Comparison of ENCODE assay signal across 11 mouse cellular contexts in the genomic region with DNA sequence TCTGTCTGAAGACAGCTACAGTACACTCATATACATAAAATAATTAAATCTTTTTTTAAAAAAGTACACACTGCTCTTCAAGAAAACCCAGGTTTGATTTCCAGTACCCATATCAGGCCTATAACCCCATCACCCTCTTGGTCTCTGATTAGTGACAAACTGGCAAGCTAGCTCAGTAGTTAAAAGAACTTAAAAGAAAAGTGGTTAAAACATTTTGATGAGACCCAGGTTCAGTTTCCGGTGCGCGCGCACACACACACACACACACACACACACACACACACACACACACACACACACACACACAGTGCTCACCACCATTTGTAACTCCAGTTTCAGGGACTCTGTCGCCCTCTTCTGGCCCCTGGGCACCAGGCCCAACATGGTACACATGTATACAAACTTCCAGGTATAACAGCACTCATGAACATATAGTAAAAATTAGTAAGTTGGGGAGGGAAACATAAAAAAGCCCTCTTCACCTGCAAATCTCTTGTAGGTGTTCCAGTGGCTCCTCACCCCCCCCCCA. TPM values are rescaled to one million over a fixed set of nuclear protein-coding genes. Genes with fewer than 3 reads are reported as not detected.
DNase-seq lines count a peak whose midpoint lies in the region; ATAC-seq and TF ChIP-seq lines count a peak whose summit lies in the region.
"Had no signal": no experiment of that assay in that cellular context is flagged by ENCODE, and none has a peak within 500 bp of the region (broad histone marks: within the 10 kb centered on the region; RNA-seq: fewer than 3 reads in every experiment).

No protein-coding gene starts in this region.

- TF ChIP-seq EP300 in liver, embryonic 14.5 days (IDR thresholded peaks at IDR 0.05; ENCODE audit: low read depth): no peak

- no peak overlapping the region for H3K27ac ChIP-seq in intestine, postnatal 0 days (ENCODE audit: low read depth, low read length)
- H3K27ac ChIP-seq in intestine, embryonic 15.5 days: no peak overlapping the region
- no peak overlapping the region for H3K27ac ChIP-seq in liver, embryonic 14.5 days
- H3K27ac ChIP-seq: forebrain, embryonic 12.5 days; midbrain, embryonic 12.5 days had no signal

- peak; percentile 69 for DNase-seq in 416B (ENCODE audit: low read depth)
- DNase-seq in liver, embryonic 14.5 days (ENCODE audit: low read depth in 3 of 3, low spot score in 3 of 3): peak in 1 of 3 experiments; percentile 36
- no peak for DNase-seq in c-Kit-positive CD71-positive TER-119-positive erythroid progenitor cells, embryonic 14.5 days (ENCODE audit: low spot score)
- DNase-seq in left cerebral cortex, adult 11 months (ENCODE audit: low spot score): no peak
- DNase-seq: kidney, adult 18-20 months had no signal

- TF ChIP-seq CTCF in intestine, postnatal 0 days (IDR thresholded peaks at IDR 0.05; ENCODE audit: low read depth): peak; percentile 78
- TF ChIP-seq CTCF in E14TG2a.4 (conservative IDR thresholded peaks at IDR 0.05; ENCODE audit: low read length): peak; percentile 37
- TF ChIP-seq CTCF in liver, embryonic 14.5 days (IDR thresholded peaks at IDR 0.05; ENCODE audit: low read depth): peak; percentile 84

- no peak for ATAC-seq in intestine, postnatal 0 days
- no peak for ATAC-seq in intestine, embryonic 15.5 days
- ATAC-seq in liver, embryonic 14.5 days (ENCODE audit: insufficient read depth): no peak
- no peak for ATAC-seq in megakaryocyte-erythroid progenitor cell, adult 5-6 weeks (replicated peaks; ENCODE audit: low FRiP score, low TSS enrichment, poor library complexity, severe bottlenecking)

- WGBS in intestine, postnatal 0 days: 80% methylated on average over 5 of the region's 5 CpGs
- 72% methylated on average over 5 of the region's 5 CpGs for WGBS in intestine, embryonic 15.5 days
- WGBS in liver, embryonic 14.5 days (ENCODE audit: insufficient replicate concordance): 59% methylated on average over 5 of the region's 5 CpGs

- H3K9ac ChIP-seq in intestine, postnatal 0 days (ENCODE audit: low read depth, low read length): no peak overlapping the region
- no peak overlapping the region for H3K9ac ChIP-seq in intestine, embryonic 15.5 days
- H3K9ac ChIP-seq in liver, embryonic 14.5 days (replicated peaks): no peak overlapping the region
- H3K9ac ChIP-seq: forebrain, embryonic 12.5 days; midbrain, embryonic 12.5 days had no signal

- peaks cover 6% of the 10 kb centered on the region; the same call in 1 of the 2 replicates for H3K4me1 ChIP-seq in intestine, postnatal 0 days (replicated peaks; ENCODE audit: control insufficient read depth, insufficient read depth, low read length)
- H3K4me1 ChIP-seq in intestine, embryonic 15.5 days (replicated peaks): peaks cover 5% of the 10 kb centered on the region
- H3K4me1 ChIP-seq in E14TG2a.4 (replicated peaks; ENCODE audit: low read depth, low read length): peaks cover 61% of the 10 kb centered on the region
- H3K4me1 ChIP-seq in liver, embryonic 14.5 days (replicated peaks; ENCODE audit: control insufficient read depth in 2 of 2, insufficient read depth in 2 of 2, low read length in 1 of 2): peaks cover 2 to 4% of the 10 kb centered on the region in 2 experiments; a peak in 3 of 4 replicates

- no peaks in the 10 kb centered on the region for H3K9me3 ChIP-seq in intestine, postnatal 0 days (ENCODE audit: control insufficient read depth)
- 0 out of 2 replicates have a peak, but pooled peaks cover 3% of the 10 kb centered on the region for H3K9me3 ChIP-seq in intestine, embryonic 15.5 days
- H3K9me3 ChIP-seq in E14TG2a.4 (ENCODE audit: low read length): no peaks in the 10 kb centered on the region
- no peaks in the 10 kb centered on the region for H3K9me3 ChIP-seq in liver, embryonic 14.5 days (ENCODE audit: control insufficient read depth, low read length)
- H3K9me3 ChIP-seq: forebrain, embryonic 12.5 days; midbrain, embryonic 12.5 days had no signal

- H3K4me3 ChIP-seq in intestine, postnatal 0 days (ENCODE audit: low read depth, low read length): no peak overlapping the region
- no peak overlapping the region for H3K4me3 ChIP-seq in intestine, embryonic 15.5 days (replicated peaks)
- no peak overlapping the region for H3K4me3 ChIP-seq in E14TG2a.4 (replicated peaks; ENCODE audit: low read length)
- H3K4me3 ChIP-seq in liver, embryonic 14.5 days (ENCODE audit: insufficient read depth in 1 of 2, low read depth in 2 of 2, low read length in 2 of 2): no peak overlapping the region
- H3K4me3 ChIP-seq: forebrain, embryonic 12.5 days; midbrain, embryonic 12.5 days had no signal

- no peak overlapping the region for H3K4me2 ChIP-seq in intestine, postnatal 0 days (replicated peaks; ENCODE audit: low read depth)
- no peak overlapping the region for H3K4me2 ChIP-seq in intestine, embryonic 15.5 days (replicated peaks)
- no peak overlapping the region for H3K4me2 ChIP-seq in liver, embryonic 14.5 days (ENCODE audit: low read depth)
- H3K4me2 ChIP-seq: forebrain, embryonic 12.5 days; midbrain, embryonic 12.5 days had no signal

- H3K36me3 ChIP-seq in intestine, postnatal 0 days (ENCODE audit: control insufficient read depth, insufficient read depth): peaks cover 19% of the 10 kb centered on the region
- peaks cover 14% of the 10 kb centered on the region; the same call in 1 of the 2 replicates for H3K36me3 ChIP-seq in intestine, embryonic 15.5 days
- H3K36me3 ChIP-seq in E14TG2a.4 (ENCODE audit: insufficient read depth, low read length): peaks cover 70% of the 10 kb centered on the region
- peaks cover 4% of the 10 kb centered on the region; the same call in 1 of the 2 replicates for H3K36me3 ChIP-seq in liver, embryonic 14.5 days (replicated peaks; ENCODE audit: control insufficient read depth, insufficient read depth, low read depth)

- H3K27me3 ChIP-seq in intestine, postnatal 0 days (replicated peaks; ENCODE audit: control insufficient read depth, insufficient read depth, low read length): no peaks in the 10 kb centered on the region
- H3K27me3 ChIP-seq in intestine, embryonic 15.5 days (replicated peaks): no peaks in the 10 kb centered on the region
- no peaks in the 10 kb centered on the region for H3K27me3 ChIP-seq in E14TG2a.4 (ENCODE audit: insufficient read depth, low read length)
- no peaks in the 10 kb centered on the region for H3K27me3 ChIP-seq in liver, embryonic 14.5 days (ENCODE audit: control insufficient read depth, insufficient read depth, low read length)
- H3K27me3 ChIP-seq: forebrain, embryonic 12.5 days; midbrain, embryonic 12.5 days had no signal

RNA-seq across cellular contexts. Expression of gene Klhdc9, which starts 4.7 kb away (rescaled TPM):
- 0.48 and 0.82 TPM in 2 replicates for polyA plus RNA-seq in intestine, postnatal 0 days (2015; fragmentation: Nextera tagmentation; extraction: Ambion mirVana)
- polyA plus RNA-seq in intestine, embryonic 15.5 days (2015; fragmentation: Nextera tagmentation; extraction: Ambion mirVana): 0.94 and 1.0 TPM in 2 replicates
- 0.27 and 0.39 TPM in 2 replicates for polyA plus RNA-seq in liver, embryonic 14.5 days (2012; rRNA removed)
- polyA plus RNA-seq in liver, embryonic 14.5 days (2014; fragmentation: Nextera tagmentation; extraction: Ambion mirVana): 0.49 and 0.70 TPM in 2 replicates
- 0.20 TPM in 1 of 2 replicates, not detected in the other for total RNA-seq in megakaryocyte-erythroid progenitor cell, adult 5-6 weeks (2014; fragmentation: Nextera tagmentation)
- 0.80 TPM in 1 of 2 replicates, not detected in the other for total RNA-seq in megakaryocyte-erythroid progenitor cell, adult 5-6 weeks (2017)

RNA-seq across cellular contexts. Expression of gene Pfdn2, which starts 10.4 kb away (rescaled TPM):
- polyA plus RNA-seq in intestine, postnatal 0 days (2015; fragmentation: Nextera tagmentation; extraction: Ambion mirVana): 69.5 and 73.1 TPM in 2 replicates
- 96.9 and 104 TPM in 2 replicates for polyA plus RNA-seq in intestine, embryonic 15.5 days (2015; fragmentation: Nextera tagmentation; extraction: Ambion mirVana)
- 7.9 and 36.2 TPM in 2 replicates for polyA plus RNA-seq in liver, embryonic 14.5 days (2012; rRNA removed)
- 19.9 and 20.7 TPM in 2 replicates for polyA plus RNA-seq in liver, embryonic 14.5 days (2014; fragmentation: Nextera tagmentation; extraction: Ambion mirVana)
- total RNA-seq in megakaryocyte-erythroid progenitor cell, adult 5-6 weeks (2014; fragmentation: Nextera tagmentation): 45.1 and 97.3 TPM in 2 replicates
- total RNA-seq in megakaryocyte-erythroid progenitor cell, adult 5-6 weeks (2017): 66.2 and 101 TPM in 2 replicates

RNA-seq across cellular contexts. Expression of gene Nit1, which starts 10.4 kb away (rescaled TPM):
- 60.1 and 66.5 TPM in 2 replicates for polyA plus RNA-seq in intestine, postnatal 0 days (2015; fragmentation: Nextera tagmentation; extraction: Ambion mirVana)
- polyA plus RNA-seq in intestine, embryonic 15.5 days (2015; fragmentation: Nextera tagmentation; extraction: Ambion mirVana): 43.3 and 47.6 TPM in 2 replicates
- 23.4 and 24.0 TPM in 2 replicates for polyA plus RNA-seq in liver, embryonic 14.5 days (2012; rRNA removed)
- polyA plus RNA-seq in liver, embryonic 14.5 days (2014; fragmentation: Nextera tagmentation; extraction: Ambion mirVana): 22.1 and 23.3 TPM in 2 replicates
- 10.4 and 22.0 TPM in 2 replicates for total RNA-seq in megakaryocyte-erythroid progenitor cell, adult 5-6 weeks (2014; fragmentation: Nextera tagmentation)
- 39.2 and 42.4 TPM in 2 replicates for total RNA-seq in megakaryocyte-erythroid progenitor cell, adult 5-6 weeks (2017)

RNA-seq across cellular contexts. Expression of gene Nectin4, which starts 14.0 kb away (rescaled TPM):
- 0.38 and 0.48 TPM in 2 replicates for polyA plus RNA-seq in intestine, postnatal 0 days (2015; fragmentation: Nextera tagmentation; extraction: Ambion mirVana)
- 3.7 and 3.8 TPM in 2 replicates for polyA plus RNA-seq in intestine, embryonic 15.5 days (2015; fragmentation: Nextera tagmentation; extraction: Ambion mirVana)
- polyA plus RNA-seq in liver, embryonic 14.5 days (2012; rRNA removed): 0.09 and 0.12 TPM in 2 replicates
- polyA plus RNA-seq in liver, embryonic 14.5 days (2014; fragmentation: Nextera tagmentation; extraction: Ambion mirVana): 0.04 and 0.06 TPM in 2 replicates
- not detected in 2 replicates for total RNA-seq in megakaryocyte-erythroid progenitor cell, adult 5-6 weeks (2014; fragmentation: Nextera tagmentation)
- total RNA-seq in megakaryocyte-erythroid progenitor cell, adult 5-6 weeks (2017): 0.14 and 0.27 TPM in 2 replicates

RNA-seq across cellular contexts. Expression of gene Dedd, which starts 26.9 kb away (rescaled TPM):
- polyA plus RNA-seq in intestine, postnatal 0 days (2015; fragmentation: Nextera tagmentation; extraction: Ambion mirVana): 28.1 and 29.9 TPM in 2 replicates
- polyA plus RNA-seq in intestine, embryonic 15.5 days (2015; fragmentation: Nextera tagmentation; extraction: Ambion mirVana): 40.6 and 44.5 TPM in 2 replicates
- 15.3 and 15.8 TPM in 2 replicates for polyA plus RNA-seq in liver, embryonic 14.5 days (2012; rRNA removed)
- 16.5 and 18.9 TPM in 2 replicates for polyA plus RNA-seq in liver, embryonic 14.5 days (2014; fragmentation: Nextera tagmentation; extraction: Ambion mirVana)
- total RNA-seq in megakaryocyte-erythroid progenitor cell, adult 5-6 weeks (2014; fragmentation: Nextera tagmentation): 22.4 and 38.5 TPM in 2 replicates
- 13.5 and 23.7 TPM in 2 replicates for total RNA-seq in megakaryocyte-erythroid progenitor cell, adult 5-6 weeks (2017)
